Mouse (Mus musculus) liver, adult (tissue): ENCODE results near the gene Xrn1.

Experiments
- GATA4 ChIP-seq: IDR thresholded peaks from 2 replicates; pipeline ENCODE4 v1.6.1; 2014; ENCODE audit warnings: mild to moderate bottlenecking, low read length; ENCODE audit not compliant: insufficient replicate concordance

Gene Xrn1

DNA sequence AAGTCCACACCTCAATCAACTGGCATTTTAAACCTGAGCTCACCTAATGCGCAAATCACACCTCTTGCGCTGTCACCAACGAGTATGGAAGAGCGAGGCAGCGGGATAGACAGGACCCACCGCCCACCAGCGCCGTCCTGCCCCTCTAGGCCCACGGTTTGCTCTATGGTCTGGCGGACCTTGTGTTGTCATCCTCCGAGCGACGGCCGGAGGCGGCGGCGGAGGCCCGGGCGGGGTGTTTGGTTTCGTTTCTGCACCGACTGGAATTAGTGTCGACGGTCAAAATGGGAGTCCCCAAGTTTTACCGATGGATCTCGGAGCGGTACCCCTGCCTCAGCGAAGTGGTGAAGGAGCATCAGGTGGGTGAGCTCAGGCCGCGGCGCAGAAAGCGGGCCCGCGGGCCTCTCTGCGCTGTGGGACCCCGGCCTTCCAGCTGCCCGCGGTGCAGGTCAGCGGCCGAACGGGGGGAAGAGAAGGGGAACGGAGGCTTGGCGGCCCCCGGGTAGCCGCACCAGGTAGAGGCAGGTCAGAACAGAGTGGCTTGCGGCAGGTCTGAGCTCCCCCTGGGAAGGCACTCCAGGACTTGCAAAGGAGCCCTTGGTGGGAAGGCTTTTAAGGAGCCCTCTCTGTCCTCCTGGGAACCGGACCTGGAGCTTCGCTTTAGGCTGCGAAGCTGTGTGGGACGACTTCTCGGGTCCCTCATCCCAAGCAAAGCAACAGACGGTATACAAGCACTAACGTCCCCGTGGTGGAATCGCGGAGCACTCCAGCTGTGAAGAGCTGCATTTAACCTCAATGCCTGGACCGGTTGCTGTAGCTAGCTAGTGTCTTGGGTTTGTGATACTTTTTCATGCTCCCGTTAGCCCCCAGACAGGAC lies at the start of gene Xrn1:
TSS of gene Xrn1 (plus strand) at position 176 of the 877 bp plus-strand sequence.
- TF ChIP-seq GATA4, result peak; percentile 47; the same call in 1 of the 2 replicates

DNA sequence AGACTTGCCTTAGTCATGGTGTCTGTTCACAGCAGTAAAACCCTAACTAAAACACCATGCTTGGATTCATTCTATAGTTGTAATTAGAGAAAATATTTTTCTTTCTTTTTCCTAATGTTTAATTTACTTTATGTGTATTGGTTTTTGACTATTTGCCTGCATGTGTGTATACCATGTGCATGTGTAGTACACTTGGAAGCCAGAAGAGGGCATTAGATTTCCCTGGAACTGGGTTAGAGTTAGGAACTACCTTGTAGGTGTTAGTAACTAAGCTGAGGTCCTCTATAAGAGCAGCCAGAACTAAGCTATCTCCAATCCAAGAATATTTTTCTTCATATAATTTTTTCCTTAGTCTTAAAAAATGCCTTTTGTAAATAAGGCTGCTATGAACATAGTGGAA lies 21.7 kb upstream of the Xrn1 start:
- no peak for TF ChIP-seq GATA4

DNA sequence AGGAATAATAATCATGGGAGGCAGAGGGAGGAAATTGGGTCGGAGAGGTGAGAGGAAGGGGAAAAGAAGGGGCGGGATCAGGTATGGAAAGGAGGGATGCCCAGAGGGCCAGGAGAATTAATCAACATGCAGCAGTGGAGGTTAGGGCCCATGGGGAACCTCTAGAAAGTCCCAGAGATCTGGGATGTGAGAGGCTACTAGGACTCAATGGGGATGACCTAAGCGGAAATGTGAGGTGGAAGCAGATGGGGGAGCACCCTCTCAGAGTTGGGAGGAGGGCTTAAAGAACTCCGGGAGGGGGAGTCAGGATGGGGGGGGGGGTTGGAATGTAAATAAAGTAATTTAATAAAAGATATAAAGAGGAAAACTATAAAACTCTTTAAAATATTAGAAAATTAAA lies 902 bp upstream of the Xrn1 start:
- TF ChIP-seq GATA4, result no peak

DNA sequence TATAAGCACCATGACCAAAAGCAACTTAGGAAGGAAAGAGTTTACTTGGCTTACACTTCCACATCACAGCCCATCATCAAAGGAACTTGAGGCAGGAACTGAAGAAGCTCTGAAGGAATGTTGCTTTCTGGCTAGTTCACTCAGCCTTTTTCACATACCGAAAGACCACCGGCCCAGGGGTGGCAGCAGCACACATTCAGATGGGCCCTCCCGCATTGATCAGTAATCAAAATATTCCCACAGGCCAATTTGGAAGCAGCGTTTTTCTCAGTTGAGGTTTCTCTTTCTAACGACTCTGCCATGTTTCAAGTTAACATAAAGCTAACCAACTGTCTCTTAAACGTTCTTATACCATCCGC lies 355 bp upstream of the Xrn1 start:
- TF ChIP-seq GATA4, result no peak

DNA sequence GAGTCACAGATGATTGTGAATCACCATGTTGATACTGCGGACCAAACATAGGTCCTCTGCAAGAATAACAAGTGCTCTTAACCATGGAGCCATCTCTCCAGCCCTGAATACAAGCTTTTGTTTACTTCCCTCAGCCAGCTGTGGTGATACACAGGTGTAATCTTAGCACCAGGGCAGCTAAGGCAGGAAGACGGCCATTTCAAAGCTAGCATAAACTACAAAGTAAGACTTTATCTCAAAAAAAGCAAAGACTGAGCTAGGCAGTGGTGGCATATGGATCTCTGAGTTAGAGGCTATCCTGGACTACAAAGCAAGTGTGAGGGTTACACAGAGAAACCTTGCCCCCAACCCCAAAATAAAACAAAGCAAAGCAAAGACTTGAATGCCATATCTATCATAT lies 3.1 kb downstream of the Xrn1 start:
- no peak for TF ChIP-seq GATA4

DNA sequence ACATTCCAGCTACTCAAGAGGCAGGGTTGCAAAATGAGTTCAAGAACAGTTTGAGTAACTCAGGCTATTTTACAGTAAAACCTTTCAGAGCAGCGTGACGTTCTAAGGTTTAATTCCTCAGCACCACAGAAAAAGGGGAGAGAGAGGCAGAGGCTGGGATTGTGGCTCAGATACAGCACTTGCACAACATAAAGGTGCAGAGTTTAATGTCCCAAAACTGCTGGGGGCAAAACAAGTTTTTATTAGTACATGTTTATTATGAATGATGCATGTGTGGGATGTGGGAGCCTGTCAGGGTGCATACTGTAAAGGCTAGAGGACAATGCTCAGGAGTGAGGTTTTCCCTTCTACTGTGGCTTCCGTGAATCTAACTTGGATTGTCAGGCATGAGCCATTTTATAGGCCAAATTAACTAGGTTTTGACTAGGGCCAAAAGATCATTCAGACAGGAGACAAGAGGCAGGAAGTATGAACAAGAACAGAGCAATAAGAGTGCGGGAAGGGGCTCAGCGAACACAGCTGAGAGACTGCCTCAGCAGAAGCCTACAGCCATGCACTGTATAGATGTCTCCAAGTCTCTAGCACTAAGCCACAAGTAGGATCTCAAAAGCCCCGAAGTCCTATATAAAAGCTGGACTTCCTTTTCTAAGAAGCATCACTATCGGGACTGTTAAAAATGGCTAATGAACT lies 3.6 kb downstream of the Xrn1 start:
- TF ChIP-seq GATA4, result no peak

DNA sequence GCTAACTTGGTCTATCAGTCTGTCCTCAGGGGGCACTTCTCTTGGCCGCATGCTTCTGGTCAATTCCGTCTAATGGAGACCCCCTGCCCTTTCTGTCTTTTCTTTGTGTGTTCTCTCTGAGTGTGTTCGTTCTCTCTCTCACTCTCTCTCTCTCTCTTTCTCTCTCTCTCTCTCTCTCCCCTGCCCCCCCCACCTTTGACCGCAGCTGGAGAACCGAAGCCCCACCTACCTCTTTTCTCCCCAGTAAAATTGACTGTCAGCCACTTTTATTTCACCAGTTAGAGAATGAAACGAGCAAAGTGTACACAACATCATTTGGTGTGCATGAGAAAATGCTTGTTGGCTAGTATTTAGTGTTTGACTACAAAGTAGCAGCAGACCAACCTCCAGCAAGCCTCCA lies 4.7 kb downstream of the Xrn1 start:
- TF ChIP-seq GATA4, result no peak

DNA sequence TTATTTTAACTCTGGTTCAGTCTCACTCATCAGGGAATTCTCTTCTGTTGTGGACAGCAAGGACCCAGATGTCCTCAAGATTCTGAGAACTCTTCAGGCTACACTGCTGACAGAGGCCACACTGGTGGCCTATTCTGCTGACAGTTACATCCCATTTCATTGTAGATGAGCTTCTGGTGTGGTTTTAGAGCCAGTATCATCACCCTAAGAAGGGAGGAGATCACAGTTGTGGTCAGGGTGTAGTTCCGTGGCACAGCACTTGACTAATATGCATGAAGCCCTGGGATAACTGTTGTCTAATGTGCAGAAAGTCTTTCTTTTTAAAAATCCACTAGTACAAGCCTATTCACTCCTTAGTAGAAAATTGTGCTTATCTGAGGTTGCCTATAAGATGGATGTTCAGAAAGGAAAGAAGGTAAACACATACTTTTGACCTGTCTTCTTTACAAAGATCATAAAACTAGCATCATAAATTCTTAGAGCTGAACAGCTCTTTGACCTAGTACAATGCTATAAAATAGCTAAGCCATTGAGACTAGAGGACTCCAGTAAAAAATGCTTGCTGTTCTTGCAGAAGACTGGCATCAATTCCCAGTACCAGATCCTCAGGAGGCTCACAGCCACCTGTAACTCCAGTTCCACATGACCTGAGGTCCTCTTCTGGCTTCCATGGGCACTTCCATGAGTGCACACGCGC lies 5.3 kb downstream of the Xrn1 start:
- no peak for TF ChIP-seq GATA4

DNA sequence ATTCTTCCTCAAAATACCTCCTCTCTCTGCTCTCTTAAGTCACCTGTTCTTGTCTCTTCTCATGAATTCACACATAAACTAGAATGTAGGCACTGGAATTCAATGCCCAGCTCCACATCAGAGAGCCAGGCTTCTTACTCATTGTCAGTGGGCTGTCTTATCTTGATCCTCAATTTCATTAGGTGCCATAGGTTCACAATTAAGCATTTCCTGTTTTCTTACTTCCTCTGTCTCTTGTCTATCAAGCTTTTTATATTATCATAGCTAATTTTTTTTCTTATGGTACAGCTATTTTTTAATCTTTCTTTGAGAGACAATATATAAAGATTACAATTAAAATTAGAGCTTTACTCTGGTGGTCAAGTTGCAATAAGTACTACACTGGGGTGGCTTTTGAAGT lies 6.5 kb downstream of the Xrn1 start:
- no peak for TF ChIP-seq GATA4

DNA sequence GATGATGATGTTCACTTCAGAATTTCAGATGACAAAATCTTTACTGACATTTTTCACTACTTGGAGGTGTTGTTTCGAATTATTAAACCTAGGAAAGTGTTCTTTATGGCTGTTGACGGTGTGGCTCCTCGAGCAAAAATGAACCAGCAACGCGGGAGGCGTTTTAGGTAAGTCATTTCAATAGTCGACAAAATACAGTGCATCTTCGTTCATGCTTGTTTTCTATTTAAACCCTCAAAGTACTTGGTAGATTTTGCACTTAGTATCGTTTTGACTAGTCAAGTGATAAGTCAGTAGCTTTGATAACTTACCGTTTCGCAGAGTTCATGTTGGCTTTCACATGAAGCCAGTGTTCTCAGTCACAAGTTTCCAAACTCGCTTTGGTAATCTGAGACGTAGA lies 9.5 kb downstream of the Xrn1 start:
- no peak for TF ChIP-seq GATA4

DNA sequence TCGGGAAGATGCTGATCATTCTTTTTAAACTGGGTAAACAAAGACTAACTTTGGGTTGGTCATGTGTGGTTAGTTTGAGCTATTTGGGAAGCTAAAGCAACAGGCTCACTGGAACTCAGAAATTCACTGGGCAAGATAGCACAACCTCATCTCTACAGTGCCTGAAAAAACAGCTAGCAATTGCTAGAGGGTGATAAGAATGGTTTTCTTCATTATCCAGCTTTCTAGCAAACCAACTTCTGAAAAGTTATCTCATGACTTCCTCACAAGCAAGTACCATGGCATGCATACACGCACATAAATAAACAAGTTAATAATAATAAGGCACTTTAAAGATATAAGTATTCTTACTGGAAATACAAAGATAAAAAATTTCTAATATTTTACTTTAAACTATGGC lies 23.7 kb downstream of the Xrn1 start:
- TF ChIP-seq GATA4, result no peak

DNA sequence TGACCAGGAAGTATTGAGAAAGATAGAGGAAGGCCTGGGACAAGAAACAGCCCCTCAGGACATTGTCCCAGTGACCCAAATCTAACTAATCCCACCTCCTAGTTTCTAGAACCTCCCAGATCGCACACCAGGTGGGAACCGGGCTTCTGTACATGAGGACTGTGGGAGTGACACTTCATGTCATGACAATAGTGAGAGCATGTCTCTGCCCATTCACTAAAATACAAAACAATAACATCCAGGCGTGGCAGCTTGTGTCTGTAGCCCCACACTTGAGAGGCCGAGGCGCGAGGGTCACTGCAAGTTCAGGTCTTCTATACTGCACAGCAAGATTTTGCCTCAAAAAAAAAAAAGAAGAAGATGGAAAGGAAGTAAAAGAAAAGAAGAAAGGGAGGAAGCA lies 25.3 kb downstream of the Xrn1 start:
- no peak for TF ChIP-seq GATA4

DNA sequence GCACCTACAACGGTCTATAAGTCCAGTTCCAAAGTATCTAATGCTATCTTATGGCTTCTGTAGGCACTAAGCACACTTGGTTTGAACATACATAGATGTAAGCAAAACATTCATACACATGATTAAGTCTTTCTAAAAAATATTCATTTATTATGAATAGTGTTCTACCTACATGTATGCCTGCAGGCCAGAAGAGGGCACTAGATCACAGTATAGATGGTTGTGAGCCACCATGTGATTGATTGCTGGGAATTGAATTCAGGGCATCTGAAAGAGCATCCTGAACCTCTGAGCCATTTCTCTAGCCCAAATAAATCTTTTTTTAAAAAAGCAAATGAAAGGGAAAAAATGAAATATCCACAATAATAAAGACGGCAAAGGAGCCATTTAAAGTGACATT lies 37.7 kb downstream of the Xrn1 start:
- no peak for TF ChIP-seq GATA4

DNA sequence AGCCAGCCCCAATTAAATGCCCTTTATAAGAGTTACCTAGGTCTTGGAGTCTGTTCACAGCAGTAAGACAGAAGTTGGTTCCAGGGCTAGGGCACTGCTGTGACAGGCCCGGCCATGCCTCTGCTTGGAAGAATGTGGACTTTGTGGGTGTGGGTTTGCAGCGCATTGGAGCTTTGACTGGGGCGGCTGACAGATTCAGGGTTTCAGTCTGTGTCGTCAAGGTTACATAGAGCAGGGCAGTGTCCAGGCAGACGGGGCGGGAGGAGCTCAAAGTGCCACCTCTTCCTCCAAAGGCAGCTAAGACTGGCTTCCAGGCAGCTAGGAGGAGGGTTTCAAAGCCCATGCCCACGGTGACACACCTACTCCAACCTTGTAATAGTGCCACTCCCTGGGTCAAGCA lies 49.9 kb downstream of the Xrn1 start:
- TF ChIP-seq GATA4, result no peak

DNA sequence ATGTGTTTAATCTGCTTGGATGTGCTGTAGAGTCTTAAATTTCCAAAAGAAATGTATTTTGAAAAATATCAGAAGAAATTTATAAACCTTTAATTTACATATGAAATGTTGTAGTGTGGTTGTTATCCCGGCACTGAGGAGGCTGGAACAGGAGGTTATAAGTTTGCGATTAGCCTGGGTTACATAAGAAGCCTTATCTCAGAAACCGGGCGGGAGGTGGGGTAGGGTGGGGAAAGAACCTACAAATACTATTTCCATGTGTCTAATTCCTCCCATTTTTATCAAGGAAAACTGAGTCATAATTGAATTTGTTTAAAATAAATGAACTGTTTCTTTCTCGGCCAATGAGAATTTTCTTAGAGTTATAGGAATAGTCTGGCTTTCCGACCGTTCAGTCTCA lies 56.1 kb downstream of the Xrn1 start:
- TF ChIP-seq GATA4, result no peak

DNA sequence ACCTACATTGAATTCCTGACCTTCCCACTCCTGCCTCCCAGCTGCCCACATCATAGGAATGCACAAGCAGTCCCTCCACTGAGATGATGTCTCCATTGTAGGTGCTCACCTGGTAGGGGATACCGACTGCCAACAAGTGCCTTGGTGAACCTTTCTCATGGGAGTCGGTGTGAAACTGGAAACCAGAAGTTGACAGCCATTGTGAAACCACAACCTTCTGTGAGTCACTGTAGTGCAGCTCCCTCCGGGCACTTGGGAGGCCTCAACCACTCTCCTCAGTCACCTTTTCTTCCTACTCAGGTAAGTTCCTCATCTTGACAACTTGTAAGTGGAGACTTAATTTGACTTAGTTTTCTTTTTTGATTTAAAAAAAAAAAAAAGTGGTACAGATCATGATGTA lies 69.4 kb downstream of the Xrn1 start:
- TF ChIP-seq GATA4, result no peak
